33 mouse cellular contexts compared by ENCODE assay signal in the genomic region with DNA sequence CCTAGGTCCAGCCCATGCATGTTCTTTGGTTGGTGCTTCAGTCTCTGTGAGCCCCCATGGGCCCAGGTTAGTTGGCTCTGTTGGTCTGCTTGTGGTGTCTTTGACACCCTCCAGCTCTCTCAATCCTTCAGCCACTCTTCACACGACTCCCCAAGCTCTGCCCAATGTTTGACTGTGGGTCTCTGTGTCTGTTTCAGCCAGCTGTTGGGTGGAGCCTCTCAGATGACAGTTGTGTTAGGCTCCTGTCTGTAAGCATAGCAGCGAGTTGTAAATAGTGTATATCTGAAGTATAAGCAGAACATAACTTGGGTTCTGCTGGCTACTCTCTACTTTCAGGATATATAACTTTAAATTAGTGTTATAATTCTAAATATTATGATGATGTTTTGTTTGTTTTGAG. TPM values are rescaled to one million over a fixed set of nuclear protein-coding genes. Genes with fewer than 3 reads are reported as not detected.
A peak's percentile ranks its signal among the peaks of the same experiment; 100 is the strongest.
DNase-seq lines count a peak whose midpoint lies in the region; ATAC-seq and TF ChIP-seq lines count a peak whose summit lies in the region.
"Had no signal": no experiment of that assay in that cellular context is flagged by ENCODE, and none has a peak within 500 bp of the region (broad histone marks: within the 10 kb centered on the region; RNA-seq: fewer than 3 reads in every experiment).

No protein-coding gene starts in this region.

- H3K4me3 ChIP-seq in liver, embryonic 12.5 days: no peak overlapping the region
- H3K4me3 ChIP-seq in liver, embryonic 11.5 days (ENCODE audit: low read depth, low read length): no peak overlapping the region
- H3K4me3 ChIP-seq in liver, embryonic 16.5 days (ENCODE audit: low read depth, low read length): no peak overlapping the region
- H3K4me3 ChIP-seq in liver, postnatal 0 days (ENCODE audit: low read depth, low read length): no peak overlapping the region
- no peak overlapping the region for H3K4me3 ChIP-seq in stomach, postnatal 0 days (ENCODE audit: low read depth, low read length)
- H3K4me3 ChIP-seq: embryonic facial prominence, embryonic 13.5 days; embryonic facial prominence, embryonic 15.5 days; forebrain, embryonic 10.5 days; forebrain, embryonic 12.5 days had no signal

- no peak overlapping the region for H3K4me2 ChIP-seq in liver, embryonic 12.5 days
- H3K4me2 ChIP-seq in liver, embryonic 11.5 days: no peak overlapping the region
- H3K4me2 ChIP-seq in liver, embryonic 16.5 days (ENCODE audit: low read depth, low read length): no peak overlapping the region
- H3K4me2 ChIP-seq in liver, postnatal 0 days (ENCODE audit: low read depth, low read length): no peak overlapping the region
- no peak overlapping the region for H3K4me2 ChIP-seq in stomach, postnatal 0 days (replicated peaks; ENCODE audit: low read depth)
- H3K4me2 ChIP-seq: embryonic facial prominence, embryonic 13.5 days; embryonic facial prominence, embryonic 15.5 days; forebrain, embryonic 12.5 days had no signal

- no peak for TF ChIP-seq CTCF in liver, postnatal 0 days (IDR thresholded peaks at IDR 0.05; ENCODE audit: low read depth)
- no peak for TF ChIP-seq CTCF in stomach, postnatal 0 days (IDR thresholded peaks at IDR 0.05; ENCODE audit: low read depth)

- DNase-seq in liver, embryonic 11.5 days (ENCODE audit: low spot score): no peak
- DNase-seq in liver, postnatal 0 days: no peak
- DNase-seq in c-Kit-positive CD71-positive TER-119-negative erythroid progenitor cells, embryonic 14.5 days (ENCODE audit: low read depth): peak; percentile 10
- DNase-seq in frontal cortex, postnatal 14 days (ENCODE audit: low spot score in 2 of 2): no peak
- no peak for DNase-seq in stomach, postnatal 0 days (ENCODE audit: low spot score)
- DNase-seq: adrenal gland, adult 8-10 months; adrenal gland, postnatal 14 days; adrenal gland, postnatal 36 days; B cell, adult 2 months; cerebellum, adult 11 months; cerebellum, adult 18-20 months; cerebellum, adult 8-10 months; cerebellum, adult 9-11 months; cerebellum, postnatal 14 days; cerebellum, postnatal 36 days; embryo, embryonic 11 days had no signal

- 58% methylated on average over 2 of the region's 2 CpGs for WGBS in liver, embryonic 12.5 days (ENCODE audit: insufficient replicate concordance)
- 61% methylated on average over 2 of the region's 2 CpGs for WGBS in liver, embryonic 11.5 days
- 50% methylated on average over 2 of the region's 2 CpGs for WGBS in liver, embryonic 16.5 days (ENCODE audit: insufficient replicate concordance)
- WGBS in liver, postnatal 0 days (ENCODE audit: insufficient replicate concordance): 73% methylated on average over 2 of the region's 2 CpGs
- 48% methylated on average over 2 of the region's 2 CpGs for WGBS in stomach, postnatal 0 days

- no peak for TF ChIP-seq EP300 in liver, postnatal 0 days (IDR thresholded peaks at IDR 0.05; ENCODE audit: low read depth)
- no peak for TF ChIP-seq EP300 in stomach, postnatal 0 days (optimal IDR thresholded peaks at IDR 0.05)

- H3K9ac ChIP-seq in liver, embryonic 12.5 days: no peak overlapping the region
- no peak overlapping the region for H3K9ac ChIP-seq in liver, embryonic 11.5 days (ENCODE audit: low read depth, low read length)
- no peak overlapping the region for H3K9ac ChIP-seq in liver, embryonic 16.5 days (ENCODE audit: low read depth, low read length)
- no peak overlapping the region for H3K9ac ChIP-seq in liver, postnatal 0 days (replicated peaks)
- H3K9ac ChIP-seq in stomach, postnatal 0 days (ENCODE audit: low read length): no peak overlapping the region; the same call in 1 of the 2 replicates
- H3K9ac ChIP-seq: embryonic facial prominence, embryonic 13.5 days; embryonic facial prominence, embryonic 15.5 days; forebrain, embryonic 12.5 days had no signal

- no peak for ATAC-seq in liver, embryonic 12.5 days
- ATAC-seq in liver, embryonic 11.5 days (replicated peaks; ENCODE audit: low FRiP score): no peak
- 0 out of 2 replicates have a peak, but pooled peaks have one; percentile 30 for ATAC-seq in liver, embryonic 16.5 days (ENCODE audit: low read depth)
- no peak for ATAC-seq in liver, postnatal 0 days
- peak; percentile 78 for ATAC-seq in erythroid progenitor cell, adult 5-6 weeks (replicated peaks; ENCODE audit: low FRiP score, poor library complexity, severe bottlenecking)
- no peak for ATAC-seq in stomach, postnatal 0 days (ENCODE audit: low FRiP score, low TSS enrichment)
- ATAC-seq: activated CD4-positive, CD25-positive, alpha-beta regulatory T cell, adult 4 months; CD4-positive, CD25-positive, alpha-beta regulatory T cell, adult 4 months; forebrain, embryonic 14.5 days; forebrain, embryonic 16.5 days; Patski had no signal

- peaks cover 22% of the 10 kb centered on the region; the same call in 1 of the 2 replicates for H3K36me3 ChIP-seq in liver, embryonic 12.5 days
- peaks cover 6% of the 10 kb centered on the region; the same call in 1 of the 2 replicates for H3K36me3 ChIP-seq in liver, embryonic 11.5 days (ENCODE audit: control insufficient read depth, insufficient read depth, low read length)
- no peaks in the 10 kb centered on the region for H3K36me3 ChIP-seq in liver, embryonic 16.5 days (ENCODE audit: control insufficient read depth, insufficient read depth)
- H3K36me3 ChIP-seq in liver, postnatal 0 days (replicated peaks; ENCODE audit: insufficient read depth, low read length): no peaks in the 10 kb centered on the region; the same call in 1 of the 2 replicates
- H3K36me3 ChIP-seq in stomach, postnatal 0 days (ENCODE audit: control insufficient read depth, insufficient read depth, low read length): peaks cover 6% of the 10 kb centered on the region; the same call in 1 of the 2 replicates

- H3K9me3 ChIP-seq in liver, embryonic 12.5 days (replicated peaks): no peaks in the 10 kb centered on the region
- H3K9me3 ChIP-seq in liver, embryonic 11.5 days (ENCODE audit: control insufficient read depth, low read length): no peaks in the 10 kb centered on the region
- no peaks in the 10 kb centered on the region for H3K9me3 ChIP-seq in liver, embryonic 16.5 days (replicated peaks; ENCODE audit: control insufficient read depth, low read length)
- no peaks in the 10 kb centered on the region for H3K9me3 ChIP-seq in liver, postnatal 0 days (ENCODE audit: low read length)
- no peaks in the 10 kb centered on the region for H3K9me3 ChIP-seq in stomach, postnatal 0 days (ENCODE audit: control insufficient read depth, low read length)
- H3K9me3 ChIP-seq: embryonic facial prominence, embryonic 13.5 days; embryonic facial prominence, embryonic 15.5 days; forebrain, embryonic 10.5 days; forebrain, embryonic 12.5 days; G1E had no signal

- H3K27me3 ChIP-seq in liver, embryonic 12.5 days (replicated peaks): no peaks in the 10 kb centered on the region
- no peaks in the 10 kb centered on the region for H3K27me3 ChIP-seq in liver, embryonic 11.5 days (replicated peaks; ENCODE audit: control insufficient read depth, insufficient read depth, low read length)
- no peaks in the 10 kb centered on the region for H3K27me3 ChIP-seq in liver, embryonic 16.5 days (ENCODE audit: control insufficient read depth, insufficient read depth, low read depth, low read length)
- H3K27me3 ChIP-seq in liver, postnatal 0 days (ENCODE audit: insufficient read depth, low read length): no peaks in the 10 kb centered on the region
- H3K27me3 ChIP-seq in stomach, postnatal 0 days (ENCODE audit: control insufficient read depth, insufficient read depth, low read length): no peaks in the 10 kb centered on the region
- H3K27me3 ChIP-seq: CH12.LX; embryonic facial prominence, embryonic 13.5 days; embryonic facial prominence, embryonic 15.5 days; forebrain, embryonic 12.5 days; Patski had no signal

- H3K27ac ChIP-seq in liver, embryonic 12.5 days: 0 out of 2 replicates have a peak overlapping the region, but pooled peaks have one; percentile 1
- no peak overlapping the region for H3K27ac ChIP-seq in liver, embryonic 11.5 days (ENCODE audit: low read depth, low read length)
- no peak overlapping the region for H3K27ac ChIP-seq in liver, embryonic 16.5 days (ENCODE audit: low read length)
- no peak overlapping the region for H3K27ac ChIP-seq in liver, postnatal 0 days (ENCODE audit: low read depth)
- no peak overlapping the region for H3K27ac ChIP-seq in stomach, postnatal 0 days (replicated peaks)
- H3K27ac ChIP-seq: embryonic facial prominence, embryonic 13.5 days; embryonic facial prominence, embryonic 15.5 days; forebrain, embryonic 10.5 days; forebrain, embryonic 12.5 days had no signal

- no peaks in the 10 kb centered on the region; the same call in 1 of the 2 replicates for H3K4me1 ChIP-seq in liver, embryonic 12.5 days
- H3K4me1 ChIP-seq in liver, embryonic 11.5 days (replicated peaks; ENCODE audit: control insufficient read depth, insufficient read depth, low read length): no peaks in the 10 kb centered on the region
- no peaks in the 10 kb centered on the region; the same call in 1 of the 2 replicates for H3K4me1 ChIP-seq in liver, embryonic 16.5 days (ENCODE audit: control insufficient read depth, low read depth, low read length)
- no peaks in the 10 kb centered on the region for H3K4me1 ChIP-seq in liver, postnatal 0 days (ENCODE audit: insufficient read depth)
- no peaks in the 10 kb centered on the region for H3K4me1 ChIP-seq in stomach, postnatal 0 days (replicated peaks; ENCODE audit: control insufficient read depth, insufficient read depth)
- H3K4me1 ChIP-seq: embryonic facial prominence, embryonic 13.5 days; embryonic facial prominence, embryonic 15.5 days; forebrain, embryonic 10.5 days; forebrain, embryonic 12.5 days had no signal

RNA-seq across cellular contexts. Expression of a gene that starts 7.3 kb away (rescaled TPM):
- 9.3 and 9.4 TPM in 2 replicates for polyA plus RNA-seq in liver, embryonic 12.5 days (2016; fragmentation: Nextera tagmentation; extraction: Ambion mirVana)
- polyA plus RNA-seq in liver, embryonic 11.5 days (2014; fragmentation: Nextera tagmentation; extraction: Ambion mirVana): 13.2 and 14.3 TPM in 2 replicates
- polyA plus RNA-seq in liver, embryonic 16.5 days (2015; fragmentation: Nextera tagmentation; extraction: Ambion mirVana): 3.6 TPM in 2 replicates
- 2.8 and 3.1 TPM in 2 replicates for polyA plus RNA-seq in liver, postnatal 0 days (2015; fragmentation: Nextera tagmentation; extraction: Ambion mirVana)
- 0.36 and 2.9 TPM in 2 replicates for total RNA-seq in erythroid progenitor cell, adult 5-6 weeks (2015; ENCODE audit: low replicate concordance)
- total RNA-seq in erythroid progenitor cell, adult 5-6 weeks (2017; ENCODE audit: low replicate concordance): 1.8 and 2.2 TPM in 2 replicates
- polyA plus RNA-seq in stomach, postnatal 0 days (2015; fragmentation: Nextera tagmentation; extraction: Ambion mirVana): 4.1 and 4.2 TPM in 2 replicates

RNA-seq across cellular contexts. Expression of a gene that starts 15.4 kb away (rescaled TPM):
- 20.1 and 21.2 TPM in 2 replicates for polyA plus RNA-seq in liver, embryonic 12.5 days (2016; fragmentation: Nextera tagmentation; extraction: Ambion mirVana)
- polyA plus RNA-seq in liver, embryonic 11.5 days (2014; fragmentation: Nextera tagmentation; extraction: Ambion mirVana): 16.3 and 17.4 TPM in 2 replicates
- 82.0 and 101 TPM in 2 replicates for polyA plus RNA-seq in liver, embryonic 16.5 days (2015; fragmentation: Nextera tagmentation; extraction: Ambion mirVana)
- 173 and 210 TPM in 2 replicates for polyA plus RNA-seq in liver, postnatal 0 days (2015; fragmentation: Nextera tagmentation; extraction: Ambion mirVana)
- total RNA-seq in erythroid progenitor cell, adult 5-6 weeks (2015; ENCODE audit: low replicate concordance): not detected in 2 replicates
- total RNA-seq in erythroid progenitor cell, adult 5-6 weeks (2017; ENCODE audit: low replicate concordance): not detected in 2 replicates
- 0.21 and 0.40 TPM in 2 replicates for polyA plus RNA-seq in stomach, postnatal 0 days (2015; fragmentation: Nextera tagmentation; extraction: Ambion mirVana)
- total RNA-seq: adrenal gland, adult 18-20 months; CH12.LX; common myeloid progenitor, adult 5-6 weeks; G1E had no signal
- polyA plus RNA-seq: activated CD4-positive, CD25-positive, alpha-beta regulatory T cell, adult 4 months; CD4-positive, CD25-positive, alpha-beta regulatory T cell, adult 4 months; embryonic facial prominence, embryonic 11.5 days; embryonic facial prominence, embryonic 13.5 days; embryonic facial prominence, embryonic 15.5 days; forebrain, embryonic 10.5 days; forebrain, embryonic 12.5 days; forebrain, embryonic 14.5 days; forebrain, embryonic 16.5 days; G1E had no signal

RNA-seq across cellular contexts. Expression of a gene that starts 35.0 kb away (rescaled TPM):
- 74.1 and 74.2 TPM in 2 replicates for polyA plus RNA-seq in liver, embryonic 12.5 days (2016; fragmentation: Nextera tagmentation; extraction: Ambion mirVana)
- 57.8 and 64.8 TPM in 2 replicates for polyA plus RNA-seq in liver, embryonic 11.5 days (2014; fragmentation: Nextera tagmentation; extraction: Ambion mirVana)
- 687 and 781 TPM in 2 replicates for polyA plus RNA-seq in liver, embryonic 16.5 days (2015; fragmentation: Nextera tagmentation; extraction: Ambion mirVana)
- polyA plus RNA-seq in liver, postnatal 0 days (2015; fragmentation: Nextera tagmentation; extraction: Ambion mirVana): 1,712 and 1,929 TPM in 2 replicates
- not detected in 2 replicates for total RNA-seq in erythroid progenitor cell, adult 5-6 weeks (2015; ENCODE audit: low replicate concordance)
- total RNA-seq in erythroid progenitor cell, adult 5-6 weeks (2017; ENCODE audit: low replicate concordance): not detected in 2 replicates
- 2.1 and 5.1 TPM in 2 replicates for polyA plus RNA-seq in stomach, postnatal 0 days (2015; fragmentation: Nextera tagmentation; extraction: Ambion mirVana)
- total RNA-seq: CH12.LX; common myeloid progenitor, adult 5-6 weeks; G1E had no signal
- polyA plus RNA-seq: activated CD4-positive, CD25-positive, alpha-beta regulatory T cell, adult 4 months; CD4-positive, CD25-positive, alpha-beta regulatory T cell, adult 4 months; embryonic facial prominence, embryonic 13.5 days; G1E had no signal

RNA-seq across cellular contexts. Expression of a gene that starts 42.7 kb away (rescaled TPM):
- polyA plus RNA-seq in liver, embryonic 12.5 days (2016; fragmentation: Nextera tagmentation; extraction: Ambion mirVana): 23.5 and 23.9 TPM in 2 replicates
- 33.7 and 41.6 TPM in 2 replicates for polyA plus RNA-seq in liver, embryonic 11.5 days (2014; fragmentation: Nextera tagmentation; extraction: Ambion mirVana)
- 14.6 and 16.0 TPM in 2 replicates for polyA plus RNA-seq in liver, embryonic 16.5 days (2015; fragmentation: Nextera tagmentation; extraction: Ambion mirVana)
- polyA plus RNA-seq in liver, postnatal 0 days (2015; fragmentation: Nextera tagmentation; extraction: Ambion mirVana): 9.4 TPM in 2 replicates
- 21.0 and 37.8 TPM in 2 replicates for total RNA-seq in erythroid progenitor cell, adult 5-6 weeks (2015; ENCODE audit: low replicate concordance)
- total RNA-seq in erythroid progenitor cell, adult 5-6 weeks (2017; ENCODE audit: low replicate concordance): 7.1 and 16.7 TPM in 2 replicates
- polyA plus RNA-seq in stomach, postnatal 0 days (2015; fragmentation: Nextera tagmentation; extraction: Ambion mirVana): 28.2 and 29.7 TPM in 2 replicates

RNA-seq across cellular contexts. Expression of a gene that starts 43.0 kb away (rescaled TPM):
- polyA plus RNA-seq in liver, embryonic 12.5 days (2016; fragmentation: Nextera tagmentation; extraction: Ambion mirVana): 296 and 308 TPM in 2 replicates
- 309 and 326 TPM in 2 replicates for polyA plus RNA-seq in liver, embryonic 11.5 days (2014; fragmentation: Nextera tagmentation; extraction: Ambion mirVana)
- 259 and 284 TPM in 2 replicates for polyA plus RNA-seq in liver, embryonic 16.5 days (2015; fragmentation: Nextera tagmentation; extraction: Ambion mirVana)
- 346 and 365 TPM in 2 replicates for polyA plus RNA-seq in liver, postnatal 0 days (2015; fragmentation: Nextera tagmentation; extraction: Ambion mirVana)
- 77.8 and 139 TPM in 2 replicates for total RNA-seq in erythroid progenitor cell, adult 5-6 weeks (2015; ENCODE audit: low replicate concordance)
- 41.7 and 80.6 TPM in 2 replicates for total RNA-seq in erythroid progenitor cell, adult 5-6 weeks (2017; ENCODE audit: low replicate concordance)
- 508 and 513 TPM in 2 replicates for polyA plus RNA-seq in stomach, postnatal 0 days (2015; fragmentation: Nextera tagmentation; extraction: Ambion mirVana)

Comparison
In these comparisons a context has a peak if more than half of its experiments do, and no peak if none do; other contexts are left out.
1. ATAC-seq: peak in liver, embryonic 16.5 days (single experiment) and erythroid progenitor cell, adult 5-6 weeks (single experiment); none in liver, embryonic 12.5 days (single experiment), liver, embryonic 11.5 days (single experiment), liver, postnatal 0 days (single experiment) and stomach, postnatal 0 days (single experiment).
2. RNA of a gene that starts 15.4 kb away (polyA plus RNA-seq): 173 to 210 TPM in liver, postnatal 0 days, 82.0 to 101 TPM in liver, embryonic 16.5 days, 20.1 to 21.2 TPM in liver, embryonic 12.5 days and 16.3 to 17.4 TPM in liver, embryonic 11.5 days; 0.21 to 0.40 TPM in stomach, postnatal 0 days; every median in the first group is over 10 times any median in the second.